Mouse (Mus musculus): Measurements from ENCODE around the gene Vwa2.

- TF ChIP-seq CTCF (conservative IDR thresholded peaks at IDR 0.05 in 1 of 2, IDR thresholded peaks at IDR 0.05 in 1 of 2; ENCODE audit: low read depth in 2 of 2, low read length in 2 of 2), result no peak
- no peak for TF ChIP-seq TCF12 (IDR thresholded peaks at IDR 0.05; ENCODE audit: low read depth, low read length)
- TF ChIP-seq POLR2AphosphoS2 (IDR thresholded peaks at IDR 0.05; ENCODE audit: low read depth, low read length), result no peak
- no peak for TF ChIP-seq ELF1 (IDR thresholded peaks at IDR 0.05; ENCODE audit: low read depth, low read length)
- TF ChIP-seq ZKSCAN1 (IDR thresholded peaks at IDR 0.05; ENCODE audit: borderline replicate concordance, low read depth, low read length), result no peak
- TF ChIP-seq POLR2A (IDR thresholded peaks at IDR 0.05; ENCODE audit: low read depth, low read length), result no peak
- TF ChIP-seq GABPA (IDR thresholded peaks at IDR 0.05; ENCODE audit: insufficient replicate concordance, low read depth, low read length), result no peak
- TF ChIP-seq MAX (IDR thresholded peaks at IDR 0.05; ENCODE audit: low read length), result no peak
- no peak for TF ChIP-seq TBP (conservative IDR thresholded peaks at IDR 0.05; ENCODE audit: low read depth, low read length)
- no peak for TF ChIP-seq MAFK (IDR thresholded peaks at IDR 0.05; ENCODE audit: insufficient replicate concordance, low read length)
- TF ChIP-seq SIN3A (IDR thresholded peaks at IDR 0.05; ENCODE audit: low read length), result no peak
Measured at GRCm38 (mm10) chr19:56958582-56959021, 84.6 kb downstream of the Vwa2 start.

Data from CH12.LX (cell line).